Mouse (Mus musculus) gastrocnemius, adult 2 months (tissue): ENCODE measurements at regions not wholly inside any gene's neighbourhood (a gene's known extent, or its start where the extent isn't known, plus 50 kb on each side); places are given as distances from the start of the nearest gene placed in this dataset.
A peak's percentile ranks its signal among the peaks of the same experiment; 100 is the strongest.
"Not testable (repeated sequence)": the region's sequence is repeated elsewhere in the genome, so short reads cannot be mapped to it uniquely, and the experiment has no call there.

Experiments
- DNase-seq: peaks from one replicate; pipeline ENCODE4 v3.0.0; 2022
- H3K27ac ChIP-seq: fragments of 200-600 bp; 2 replicates; pipeline ENCODE4 v1.8.1; 2022; ENCODE audit warnings: mild to moderate bottlenecking
- H3K4me3 ChIP-seq: fragments of 200-600 bp; 2 replicates; pipeline ENCODE4 v1.8.1; 2022; ENCODE audit warnings: mild to moderate bottlenecking, moderate library complexity
- CTCF ChIP-seq: fragments of 200-600 bp; IDR thresholded peaks from 2 replicates; pipeline ENCODE4 v1.8.1; 2022; ENCODE audit warnings: antibody characterized with exemption, mild to moderate bottlenecking, moderate library complexity
- intact Hi-C: fragments of 180-260 bp; cut with DNase I; formaldehyde crosslinking; loops from one replicate; pipeline ENCODE4 v1.15.1; 2025

DNA sequence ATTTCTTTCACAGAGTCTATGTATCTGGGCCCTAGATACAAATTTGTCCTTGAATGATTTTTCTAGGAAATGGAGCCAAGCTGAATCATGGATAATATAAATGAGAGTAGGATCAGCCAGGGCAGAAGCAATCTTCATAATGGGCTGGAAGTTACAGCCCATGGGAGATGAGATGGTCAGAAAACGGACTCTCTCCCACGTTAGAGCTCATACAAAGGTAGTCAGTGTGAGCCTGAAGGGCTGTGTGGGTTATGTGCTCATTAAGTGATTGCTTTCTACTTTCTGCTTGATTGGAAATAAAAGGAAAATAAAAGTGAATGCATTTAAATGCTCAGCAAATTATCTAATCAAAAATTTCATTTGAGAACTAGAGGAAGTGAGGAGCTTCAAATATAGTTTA, 2017.1 kb upstream of the Pcdh20 start:
- intact Hi-C loops: no loop called here
- TF ChIP-seq CTCF: no peak
- Histone ChIP-seq H3K27ac (no peak overlapping the region), H3K4me3 (no peak overlapping the region)
- DNase-seq: no peak

- no peak for DNase-seq
- Histone ChIP-seq H3K27ac (no peak overlapping the region), H3K4me3 (no peak overlapping the region)
- TF ChIP-seq CTCF: no peak
- intact Hi-C loops: no loop called here
These were observed 1976.8 kb upstream of the Pcdh20 start for GRCm38 (mm10) chr14:90447971-90448370.

DNA sequence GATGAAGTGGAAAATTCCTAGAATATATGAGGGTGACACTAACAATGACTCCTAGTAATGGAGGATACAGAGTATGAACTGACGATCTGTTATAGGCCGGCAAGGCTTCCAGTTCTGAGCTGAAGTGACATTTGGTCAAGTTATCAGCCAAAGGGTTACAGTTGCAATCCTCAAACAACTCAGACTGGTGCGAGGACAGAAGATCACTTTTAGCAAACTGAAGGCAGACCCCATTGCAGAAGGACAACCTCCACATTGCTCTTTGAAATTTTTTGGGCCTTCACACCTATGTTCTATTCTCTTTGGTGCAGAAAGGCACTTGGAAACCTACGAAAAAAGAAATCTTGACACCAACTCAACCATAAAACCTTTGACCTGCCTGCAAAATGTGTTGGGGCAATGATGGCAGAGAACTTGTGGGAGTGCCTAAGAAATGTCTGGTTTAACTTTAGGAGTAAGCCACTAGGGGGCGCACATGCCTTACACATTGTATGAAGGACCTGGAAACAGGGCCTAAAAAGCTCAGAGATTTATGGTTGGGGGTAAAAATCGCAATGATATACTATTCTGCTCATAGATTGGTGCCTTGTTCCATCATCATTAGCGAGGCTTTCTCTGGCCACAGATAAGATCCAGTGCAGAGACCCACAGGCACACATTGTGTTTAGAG, 1961.8 kb upstream of the Pcdh20 start:
- DNase-seq: no peak
- Histone ChIP-seq H3K27ac (no peak overlapping the region), H3K4me3 (no peak overlapping the region)
- intact Hi-C loops: no loop called here
- TF ChIP-seq CTCF: peak; percentile 61

- Histone ChIP-seq H3K4me3 (no peak overlapping the region), H3K27ac (no peak overlapping the region)
- no peak for DNase-seq
- intact Hi-C loops: no loop called here
- no peak for TF ChIP-seq CTCF
These were observed 1941.5 kb upstream of the Pcdh20 start for GRCm38 (mm10) chr14:90412707-90413106.

- DNase-seq: no peak
- TF ChIP-seq CTCF: no peak
- no peak overlapping the region for H3K4me3 ChIP-seq
- no peak overlapping the region for H3K27ac ChIP-seq
- intact Hi-C loops: no loop called here
These were observed 1935.2 kb upstream of the Pcdh20 start for GRCm38 (mm10) chr14:90406350-90406749.

- no peak for DNase-seq
- H3K27ac ChIP-seq: no peak overlapping the region
- TF ChIP-seq CTCF: no peak
- no peak overlapping the region for H3K4me3 ChIP-seq
- intact Hi-C loops: no loop called here
These were observed 1934.3 kb upstream of the Pcdh20 start for GRCm38 (mm10) chr14:90405476-90405875.

DNA sequence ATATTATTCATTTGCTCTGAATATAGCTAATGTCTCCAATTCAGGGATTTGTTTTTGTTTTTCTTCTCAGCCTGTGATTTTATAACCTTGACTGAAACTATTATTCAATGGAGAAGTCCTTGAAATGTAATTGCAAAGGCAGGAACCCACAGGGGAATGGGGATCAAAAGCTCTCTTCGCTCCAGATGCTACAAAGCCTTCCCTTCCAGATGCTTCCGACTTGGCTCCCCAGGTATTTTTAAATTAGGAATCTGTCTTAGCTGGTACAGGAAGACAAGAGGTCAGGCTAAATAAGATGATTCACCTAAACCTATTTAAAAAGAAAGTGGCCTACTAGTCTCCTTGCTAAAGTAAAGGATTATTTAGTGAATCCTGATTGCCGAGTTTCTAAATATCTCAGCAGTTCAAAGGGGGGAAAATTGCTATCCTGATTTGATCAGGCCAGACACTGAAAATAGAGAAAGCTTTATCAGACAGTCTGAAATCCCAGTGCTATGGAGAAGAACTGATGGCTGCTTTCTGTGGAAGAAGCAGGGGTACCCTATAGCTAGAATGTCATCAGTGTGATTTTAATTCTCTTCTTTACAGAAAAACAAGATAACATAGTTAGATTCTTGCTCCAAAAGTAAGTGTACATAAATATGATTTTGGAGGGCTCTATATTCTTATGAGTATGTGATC, 1896.2 kb upstream of the Pcdh20 start:
- H3K4me3 ChIP-seq: no peak overlapping the region
- intact Hi-C loops: no loop called here

DNA sequence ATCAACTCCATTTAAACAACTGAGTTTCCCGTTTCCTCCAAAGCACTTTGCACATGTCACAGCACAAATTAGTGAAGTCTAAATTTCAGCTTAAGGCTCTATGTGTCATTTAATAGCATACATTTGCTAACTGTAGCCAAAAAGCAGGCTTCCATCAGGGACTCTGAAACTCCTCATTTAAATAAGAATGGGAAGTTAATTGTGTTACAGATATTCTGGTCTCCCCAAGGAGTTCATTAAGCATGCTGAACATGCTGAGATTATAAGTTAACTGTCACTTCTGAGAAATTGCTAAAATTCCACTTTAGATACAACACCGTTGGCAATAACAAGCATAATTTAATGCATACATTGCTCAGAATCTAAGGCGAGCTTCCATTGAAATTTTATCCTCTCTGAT, 1863.3 kb upstream of the Pcdh20 start:
- Histone ChIP-seq H3K4me3 (no peak overlapping the region), H3K27ac (no peak overlapping the region)
- intact Hi-C loops: no loop called here
- no peak for TF ChIP-seq CTCF
- no peak for DNase-seq

More for the DNA sequence above, 1896.2 kb upstream of the Pcdh20 start:
- TF ChIP-seq CTCF: no peak
- H3K27ac ChIP-seq: no peak overlapping the region
- no peak for DNase-seq

GRCm38 (mm10) chr14:90295456-90295855, 1824.3 kb upstream of the Pcdh20 start:
- peak overlapping the region; percentile 0; the same call in 1 of the 2 replicates for H3K4me3 ChIP-seq
- peak; percentile 15 for DNase-seq
- H3K27ac ChIP-seq, intact Hi-C loops: not testable (repeated sequence)

- intact Hi-C loops: no loop called here
- no peak for TF ChIP-seq CTCF
- DNase-seq: no peak
- no peak overlapping the region for H3K27ac ChIP-seq
- no peak overlapping the region for H3K4me3 ChIP-seq
These were observed 1774.8 kb upstream of the Pcdh20 start for GRCm38 (mm10) chr14:90246042-90246441.

- no peak for TF ChIP-seq CTCF
- intact Hi-C loops: no loop called here
- no peak for DNase-seq
- Histone ChIP-seq H3K4me3 (no peak overlapping the region), H3K27ac (no peak overlapping the region)
These were observed 1761.5 kb upstream of the Pcdh20 start for GRCm38 (mm10) chr14:90232661-90233060.

GRCm38 (mm10) chr14:90200294-90200693, 1729.1 kb upstream of the Pcdh20 start:
- no peak for DNase-seq
- no peak for TF ChIP-seq CTCF
- Histone ChIP-seq H3K27ac (no peak overlapping the region), H3K4me3 (no peak overlapping the region)
- intact Hi-C loops: no loop called here

- no peak overlapping the region for H3K4me3 ChIP-seq
- intact Hi-C loops: no loop called here
- TF ChIP-seq CTCF: no peak
- no peak overlapping the region for H3K27ac ChIP-seq
- no peak for DNase-seq
These were observed 1726.6 kb upstream of the Pcdh20 start for GRCm38 (mm10) chr14:90197791-90198190.

GRCm38 (mm10) chr14:90172729-90173128, 1701.5 kb upstream of the Pcdh20 start:
- DNase-seq: no peak
- no peak for TF ChIP-seq CTCF
- Histone ChIP-seq H3K4me3 (no peak overlapping the region), H3K27ac (no peak overlapping the region)
- intact Hi-C loops: no loop called here
